Mouse (Mus musculus): ENCODE results near the gene Ppm1l.

- TF ChIP-seq CTCF (IDR thresholded peaks at IDR 0.05 in 2 of 3, conservative IDR thresholded peaks at IDR 0.05 in 1 of 3; ENCODE audit: control insufficient read depth in 1 of 3, insufficient read depth in 1 of 3, low read depth in 2 of 3, low read length in 3 of 3, poor library complexity in 1 of 3, severe bottlenecking in 1 of 3) (no peak), EP300 (IDR thresholded peaks at IDR 0.05; ENCODE audit: low read depth in 1 of 2, low read length in 2 of 2) (no peak), SIN3A (IDR thresholded peaks at IDR 0.05; ENCODE audit: low read length) (no peak), POLR2A (IDR thresholded peaks at IDR 0.05; ENCODE audit: control insufficient read depth in 1 of 2, insufficient read depth in 1 of 2, low read depth in 1 of 2, low read length in 2 of 2, poor library complexity in 1 of 2) (no peak), JUND (IDR thresholded peaks at IDR 0.05; ENCODE audit: low read depth, low read length) (no peak), CHD1 (IDR thresholded peaks at IDR 0.05; ENCODE audit: low read depth, low read length) (no peak), USF1 (IDR thresholded peaks at IDR 0.05; ENCODE audit: low read depth, low read length) (no peak), MYB (IDR thresholded peaks at IDR 0.05; ENCODE audit: low read depth, low read length) (no peak), TCF12 (IDR thresholded peaks at IDR 0.05; ENCODE audit: low read depth, low read length) (no peak), GATA1 (IDR thresholded peaks at IDR 0.05; ENCODE audit: low read depth, low read length) (no peak)
These were observed 44.8 kb upstream of the Ppm1l start for GRCm38 (mm10) chr3:69271812-69272211.
